Mouse (Mus musculus) gastrocnemius, postnatal 14 days (tissue): ENCODE data around the gene Smoc2. TPM values are rescaled to one million over a fixed set of nuclear protein-coding genes. Genes with fewer than 3 reads are reported as not detected.

ENCODE experiments used
- DNase-seq: peaks from one replicate; pipeline ENCODE4 v3.0.0; 2021; ENCODE audit warnings: mixed read lengths
- intact Hi-C: fragments of 180-260 bp; cut with DNase I; formaldehyde crosslinking; loops from one replicate; pipeline ENCODE4 v1.15.1; 2025; ENCODE audit warnings: low total_unique reads
- total RNA-seq, 2 experiments: library from RNA; stranded (reverse); gene quantifications; 2 replicates each; pipeline ENCODE4 v1.2.3; 2021

Gene Smoc2
- total RNA-seq, 2 experiments from 2014 or later = 59.7 to 74.4 TPM

DNA sequence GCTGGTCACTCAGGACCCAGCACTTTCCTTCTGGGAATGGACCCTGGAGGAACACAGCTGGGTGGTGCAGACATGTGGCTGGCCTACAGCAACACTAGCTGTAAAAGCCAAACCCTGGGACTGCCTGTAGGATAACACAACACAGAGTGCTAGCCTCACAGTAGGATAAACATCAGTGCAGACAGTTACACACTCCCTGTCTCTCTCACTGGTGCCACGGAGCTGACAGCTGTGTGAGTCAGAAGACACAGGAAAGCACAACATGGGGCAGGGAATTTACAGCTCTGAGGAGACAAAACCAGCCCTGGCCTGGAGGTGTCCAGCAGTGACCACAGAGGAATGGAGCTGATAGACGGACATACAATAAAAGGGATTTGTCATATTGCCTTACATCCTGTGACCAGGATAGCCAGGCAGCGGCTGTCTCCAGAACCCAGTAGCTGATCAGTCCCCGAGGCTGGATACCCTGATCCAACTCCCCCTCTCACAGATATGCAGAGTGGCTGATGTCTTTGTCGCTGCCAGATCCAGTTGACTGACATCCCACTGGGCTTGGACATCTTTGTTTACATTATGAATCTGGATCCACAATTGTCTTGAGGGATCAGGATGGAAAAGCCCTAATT lies 60.7 kb downstream of the Smoc2 start:
- no peak for DNase-seq
- intact Hi-C loops = no loop called here

- intact Hi-C loops = no loop called here
- no peak for DNase-seq
Observed at GRCm38 (mm10) chr17:14340736-14341135, 61.4 kb downstream of the Smoc2 start.

DNA sequence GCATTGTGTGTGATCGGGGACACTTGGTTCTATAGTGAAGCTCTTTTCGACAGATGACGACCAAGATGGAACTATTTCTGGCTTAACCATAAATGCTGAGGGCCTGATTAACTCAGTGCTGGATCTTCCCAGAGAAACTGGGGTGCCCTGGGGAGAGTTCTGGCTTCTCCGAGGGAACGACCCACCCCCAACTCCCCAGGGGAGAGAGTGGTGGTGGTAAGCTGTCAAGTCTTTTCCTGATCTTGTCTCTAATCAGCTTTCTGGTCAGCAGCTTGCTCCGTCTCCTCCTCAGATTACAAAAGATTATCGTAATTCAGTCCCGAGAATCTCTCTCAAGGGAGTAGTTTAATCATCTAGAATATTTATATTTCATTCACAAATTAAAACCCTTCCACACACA lies 63.2 kb downstream of the Smoc2 start:
- no peak for DNase-seq
- intact Hi-C loops = no loop called here

DNA sequence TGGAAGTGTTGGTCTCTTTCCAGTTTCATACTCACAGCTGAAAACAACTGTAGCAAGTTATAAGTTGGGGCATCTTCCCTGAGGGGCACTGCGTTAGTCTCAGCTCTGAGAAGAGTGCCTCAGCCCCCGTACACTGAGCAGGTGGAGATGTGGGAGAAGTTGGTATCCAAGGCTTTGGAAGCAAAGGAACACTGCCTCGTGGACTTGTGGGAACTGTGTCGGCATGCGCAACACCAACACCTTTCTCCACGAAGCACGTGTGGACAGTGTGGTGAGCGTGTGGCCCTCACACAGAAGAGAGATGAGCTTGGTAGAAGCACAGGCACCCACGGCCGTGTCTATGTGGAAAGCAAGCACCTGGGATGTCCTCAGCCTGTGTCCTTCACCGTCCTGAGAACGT lies 64.1 kb downstream of the Smoc2 start:
- no peak for DNase-seq
- intact Hi-C loops = no loop called here

- DNase-seq = no peak
- intact Hi-C loops = no loop called here
Observed at GRCm38 (mm10) chr17:14345556-14345955, 66.2 kb downstream of the Smoc2 start.

GRCm38 (mm10) chr17:14346891-14347290 lies 67.6 kb downstream of the Smoc2 start:
- intact Hi-C loops = no loop called here

DNA sequence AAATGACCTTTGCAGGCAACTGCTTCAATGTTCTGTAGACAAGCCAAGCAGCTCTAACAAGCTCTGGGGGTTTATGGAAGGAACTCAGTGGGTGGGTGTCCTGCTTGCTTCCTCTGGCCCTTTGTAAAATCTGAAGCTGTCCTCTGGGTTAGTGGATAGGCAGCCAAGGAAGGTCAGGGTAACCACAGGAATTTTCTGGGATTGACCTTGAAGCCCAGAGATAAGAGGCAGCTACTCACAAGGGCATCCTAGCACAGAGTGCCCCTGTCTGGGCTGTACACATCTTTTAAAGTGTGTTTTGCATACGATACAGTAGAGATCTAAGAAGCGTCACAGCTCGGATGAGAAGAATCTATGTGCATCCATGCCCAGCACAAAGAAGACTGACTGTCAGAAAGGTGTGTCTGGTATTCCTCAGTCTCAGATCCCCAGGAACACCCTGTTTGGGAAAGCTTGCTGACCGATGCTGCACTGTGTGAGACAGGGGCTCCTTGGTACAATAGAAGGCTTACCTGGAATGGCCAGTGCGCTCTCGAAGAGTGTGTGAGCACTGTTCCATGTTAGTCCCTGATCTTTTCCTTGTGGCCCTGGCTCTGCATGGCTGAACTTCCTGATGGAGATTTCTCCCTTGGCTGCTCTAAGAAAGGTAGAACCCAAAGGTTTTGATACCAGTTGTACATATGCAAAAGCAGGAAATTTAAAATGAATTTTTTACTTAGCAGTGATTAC lies 69.9 kb downstream of the Smoc2 start:
- no peak for DNase-seq
- intact Hi-C loops = no loop called here

More at GRCm38 (mm10) chr17:14346891-14347290, 67.6 kb downstream of the Smoc2 start:
- DNase-seq = no peak

DNA sequence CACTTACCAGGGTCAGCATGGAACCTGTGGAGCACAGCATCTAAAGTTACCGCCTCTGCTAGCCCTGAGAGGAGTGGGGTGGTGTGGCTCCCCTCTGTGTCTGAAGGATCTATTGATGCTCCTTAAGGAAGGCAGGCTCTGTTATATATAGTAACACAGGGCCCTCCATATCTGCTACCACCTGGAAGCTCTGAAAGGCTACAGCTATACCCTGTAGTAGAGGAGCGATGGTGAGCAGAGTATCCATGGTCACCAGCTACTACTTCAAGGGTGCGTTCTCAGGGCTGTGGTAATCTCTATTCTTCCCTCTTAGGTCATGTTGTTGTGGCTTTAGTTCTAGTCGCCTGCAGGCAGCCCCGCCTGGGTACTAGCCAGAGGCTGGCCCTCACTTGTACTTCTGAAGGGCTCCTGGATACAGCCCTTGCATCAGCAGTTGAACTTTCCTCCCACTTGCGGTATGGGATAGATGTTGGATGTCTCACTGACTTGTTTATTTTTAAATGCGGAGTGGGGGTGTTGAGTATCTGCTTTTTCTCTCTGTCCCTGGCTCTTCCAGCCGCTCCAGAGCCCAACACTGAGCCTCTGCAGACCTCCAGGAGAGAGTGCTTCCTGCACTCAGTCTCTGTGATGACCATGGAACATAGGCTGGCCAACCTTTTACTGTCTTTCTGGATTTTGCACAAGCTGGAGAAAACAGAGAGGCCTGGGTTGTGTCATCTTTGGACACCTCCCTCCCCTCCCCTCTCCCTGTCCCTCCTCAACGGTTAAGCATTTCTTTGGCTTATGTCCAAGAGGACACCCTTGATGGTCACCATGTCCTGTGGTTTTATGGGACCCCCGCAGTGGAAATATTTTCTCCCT lies 74.1 kb downstream of the Smoc2 start:
- DNase-seq = no peak
- intact Hi-C loops = no loop called here

GRCm38 (mm10) chr17:14361511-14361910 lies 82.2 kb downstream of the Smoc2 start:
- DNase-seq = no peak
- intact Hi-C loops = no loop called here

DNA sequence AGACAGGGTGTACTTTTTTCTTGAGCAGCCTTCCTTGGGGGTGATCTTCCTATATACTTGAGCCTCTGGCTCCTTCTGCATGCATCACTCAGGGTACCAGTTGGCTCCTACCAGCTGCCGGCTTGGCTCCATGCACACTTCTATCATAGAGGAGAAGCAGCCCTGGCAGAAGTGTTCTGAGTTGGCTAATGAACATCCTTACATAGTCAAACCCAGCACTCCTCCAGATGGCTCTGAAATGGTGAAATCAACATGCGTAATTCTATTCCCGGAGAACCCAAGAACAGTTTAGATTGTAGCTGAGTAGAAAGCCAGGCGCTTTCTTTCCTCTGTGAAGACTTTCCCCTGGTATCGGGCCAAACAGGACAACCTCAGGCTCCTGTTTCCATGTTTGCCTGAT lies 91.2 kb downstream of the Smoc2 start:
- no peak for DNase-seq

DNA sequence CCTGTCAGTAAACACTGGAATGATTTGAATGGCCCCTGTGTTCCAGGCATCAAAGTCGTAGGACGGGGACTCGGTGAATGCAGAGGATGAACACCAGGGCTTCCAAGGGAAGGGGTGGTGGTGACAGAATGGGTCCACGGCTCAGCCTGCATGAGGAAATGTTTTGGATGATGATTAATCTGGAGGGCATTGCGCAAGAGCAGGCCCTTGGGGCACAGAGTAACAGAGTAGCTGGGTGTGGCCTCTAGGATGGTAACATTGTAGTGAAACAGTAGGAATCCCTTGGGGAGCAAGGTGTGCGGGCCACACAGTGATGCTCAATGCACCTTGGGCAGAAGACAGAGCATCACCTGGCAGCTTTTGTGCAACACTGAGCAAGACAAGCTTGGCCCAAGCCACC lies 92.3 kb downstream of the Smoc2 start:
- no peak for DNase-seq
- intact Hi-C loops = no loop called here

More for the DNA sequence above, 91.2 kb downstream of the Smoc2 start:
- intact Hi-C loops = no loop called here

- intact Hi-C loops = no loop called here
- DNase-seq = peak; percentile 25
Observed at GRCm38 (mm10) chr17:14372324-14373145, 93.2 kb downstream of the Smoc2 start.

GRCm38 (mm10) chr17:14378692-14379446 lies 99.6 kb downstream of the Smoc2 start:
- intact Hi-C loops = loop anchor here (5.0 kb wide), 1 partner anchor 138 kb away; no protein-coding TSS in a partner anchor
- DNase-seq = peak; percentile 23

DNA sequence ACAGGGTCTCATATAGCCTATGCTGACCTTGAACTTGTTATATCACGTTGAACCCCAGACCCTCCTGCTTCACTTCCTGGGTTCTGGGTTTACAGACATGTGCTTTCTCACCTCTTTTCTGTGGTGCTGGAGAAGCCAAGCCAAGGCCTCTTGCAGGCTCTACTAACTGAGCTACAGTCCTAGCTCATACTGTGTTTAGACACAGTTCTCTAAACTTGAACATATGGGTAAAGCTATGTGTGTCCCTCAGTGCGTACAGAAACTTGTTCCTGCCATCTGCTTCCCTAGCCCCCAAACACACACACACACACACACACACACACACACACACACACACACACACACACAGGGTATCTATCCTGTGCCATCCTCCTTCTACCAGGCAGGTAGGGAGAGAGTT lies 100.2 kb downstream of the Smoc2 start:
- intact Hi-C loops = loop anchor here (5.0 kb wide), 1 partner anchor 138 kb away; no protein-coding TSS in a partner anchor

GRCm38 (mm10) chr17:14379966-14380365 lies 100.7 kb downstream of the Smoc2 start:
- intact Hi-C loops = loop anchor here (5.0 kb wide), 1 partner anchor 137 kb away; no protein-coding TSS in a partner anchor
- no peak for DNase-seq

More for the DNA sequence above, 100.2 kb downstream of the Smoc2 start:
- no peak for DNase-seq

DNA sequence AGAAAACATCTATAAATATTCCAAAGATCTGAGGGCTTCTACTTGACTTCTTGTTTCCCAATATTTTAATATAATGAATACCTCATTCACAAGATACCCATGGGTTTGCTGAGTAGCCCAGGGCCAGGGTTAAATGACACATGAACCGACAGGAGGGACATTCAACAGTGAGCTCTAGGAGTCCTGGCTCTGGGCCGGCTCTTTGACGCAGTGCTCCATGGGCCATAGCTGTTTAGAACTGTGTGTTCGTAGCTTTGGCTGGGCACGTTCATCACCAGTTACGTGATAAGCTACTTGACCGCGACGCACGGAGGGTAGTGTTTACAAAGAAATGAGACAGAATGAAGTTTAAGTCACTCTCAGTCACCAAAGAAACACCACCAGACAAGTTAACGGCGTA lies 101.2 kb downstream of the Smoc2 start:
- intact Hi-C loops = no loop called here
- DNase-seq = no peak

- intact Hi-C loops = no loop called here
- DNase-seq = no peak
Observed at GRCm38 (mm10) chr17:14381482-14381881, 102.2 kb downstream of the Smoc2 start.

GRCm38 (mm10) chr17:14383981-14384380 lies 104.7 kb downstream of the Smoc2 start:
- no peak for DNase-seq
- intact Hi-C loops = no loop called here

DNA sequence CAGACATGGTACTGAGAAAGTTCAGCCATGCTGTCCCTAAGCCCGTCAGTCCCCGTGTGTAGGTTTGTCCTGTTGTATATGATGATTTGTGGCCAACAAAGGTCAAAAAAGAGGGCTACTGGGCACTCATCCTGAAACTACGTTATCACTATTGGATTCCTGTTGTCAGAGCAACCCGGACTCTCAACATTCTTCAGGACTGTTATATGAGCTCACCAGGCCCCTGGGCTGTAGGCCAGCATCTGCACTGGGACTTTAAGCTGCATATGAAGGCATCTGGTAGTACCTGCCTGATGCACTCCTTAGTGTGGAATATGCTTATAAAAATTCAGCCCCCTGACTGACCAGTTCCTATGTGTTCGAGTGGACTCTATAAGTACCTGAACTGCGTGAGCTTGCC lies 105.7 kb downstream of the Smoc2 start:
- DNase-seq = peak; percentile 42

More for the DNA sequence above, 105.7 kb downstream of the Smoc2 start:
- intact Hi-C loops = no loop called here
